Mouse (Mus musculus): Measurements from ENCODE around the gene Sbk1. TPM values are rescaled to one million over a fixed set of nuclear protein-coding genes. Genes with fewer than 3 reads are reported as not detected.
"Not testable (repeated sequence)": the region's sequence is repeated elsewhere in the genome, so short reads cannot be mapped to it uniquely, and the experiment has no call there.

Sbk1 gene
- total RNA-seq, 2 experiments from 2014 or later = 35.2 to 38.0 TPM

GRCm38 (mm10) chr7:126287493-126288103 lies 15.2 kb downstream of the Sbk1 start:
- no peak for DNase-seq

GRCm38 (mm10) chr7:126288104-126288497 lies 15.7 kb downstream of the Sbk1 start:
- DNase-seq = no peak

- no peak for DNase-seq
Observed at GRCm38 (mm10) chr7:126288571-126289091, 16.2 kb downstream of the Sbk1 start.

GRCm38 (mm10) chr7:126289371-126289770 lies 17.0 kb downstream of the Sbk1 start:
- DNase-seq = no peak

GRCm38 (mm10) chr7:126289956-126290355 lies 17.5 kb downstream of the Sbk1 start:
- no peak for DNase-seq

GRCm38 (mm10) chr7:126291681-126292545 lies 19.5 kb downstream of the Sbk1 start:
- DNase-seq = no peak

GRCm38 (mm10) chr7:126293091-126293490 lies 20.7 kb downstream of the Sbk1 start:
- no peak for DNase-seq

GRCm38 (mm10) chr7:126297579-126298460 lies 25.4 kb downstream of the Sbk1 start:
- DNase-seq = peak; percentile 39

- DNase-seq = no peak
Observed at GRCm38 (mm10) chr7:126298856-126299255, 26.4 kb downstream of the Sbk1 start.

GRCm38 (mm10) chr7:126301831-126302230 lies 29.4 kb downstream of the Sbk1 start:
- not testable (repeated sequence) for DNase-seq

- DNase-seq = no peak
Observed at GRCm38 (mm10) chr7:126311822-126312221, 39.4 kb downstream of the Sbk1 start.

GRCm38 (mm10) chr7:126313309-126313708 lies 40.9 kb downstream of the Sbk1 start:
- DNase-seq = no peak

GRCm38 (mm10) chr7:126314273-126314672 lies 41.9 kb downstream of the Sbk1 start:
- no peak for DNase-seq

- DNase-seq = peak; percentile 80
Observed at GRCm38 (mm10) chr7:126323729-126324128, 51.3 kb downstream of the Sbk1 start.

- no peak for DNase-seq
Observed at GRCm38 (mm10) chr7:126324791-126325190, 52.4 kb downstream of the Sbk1 start.

GRCm38 (mm10) chr7:126325576-126326273 lies 53.3 kb downstream of the Sbk1 start:
- not testable (repeated sequence) for DNase-seq

GRCm38 (mm10) chr7:126328848-126329247 lies 56.4 kb downstream of the Sbk1 start:
- not testable (repeated sequence) for DNase-seq

GRCm38 (mm10) chr7:126329907-126330645 lies 57.7 kb downstream of the Sbk1 start:
- DNase-seq = no peak

- no peak for DNase-seq
Observed at GRCm38 (mm10) chr7:126330693-126331092, 58.3 kb downstream of the Sbk1 start.

- no peak for DNase-seq
Observed at GRCm38 (mm10) chr7:126332691-126333090, 60.3 kb downstream of the Sbk1 start.

- DNase-seq = no peak
Observed at GRCm38 (mm10) chr7:126335556-126335955, 63.1 kb downstream of the Sbk1 start.
